ENCODE assay signal across 15 mouse cellular contexts in the genomic region with DNA sequence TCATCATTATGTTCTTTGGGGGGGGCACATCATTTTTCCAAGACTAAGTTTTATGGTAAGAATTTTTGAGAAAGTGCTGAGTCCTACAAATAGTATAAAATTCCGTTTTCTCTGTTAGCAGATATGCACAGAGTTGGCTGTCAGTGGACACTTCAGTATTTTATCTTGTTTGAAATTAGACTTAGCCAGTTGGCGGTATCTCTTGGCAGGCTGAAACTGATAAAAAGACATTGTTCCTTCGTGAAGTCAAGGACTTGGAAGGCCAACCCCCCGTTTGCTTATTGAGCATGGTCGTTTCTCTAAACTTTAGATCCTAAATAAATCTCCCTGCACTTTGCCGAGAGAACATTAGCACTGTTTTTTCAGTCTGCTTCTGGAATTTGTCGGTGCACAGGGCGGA.
A peak's percentile ranks its signal among the peaks of the same experiment; 100 is the strongest.
DNase-seq lines count a peak whose midpoint lies in the region; ATAC-seq lines count a peak whose summit lies in the region.
"Had no signal": no experiment of that assay in that cellular context is flagged by ENCODE, and none has a peak within 500 bp of the region (broad histone marks: within the 10 kb centered on the region; RNA-seq: fewer than 3 reads in every experiment).

No protein-coding gene starts in this region.

- intact Hi-C loops in heart, postnatal 25 days (cut with DNase I), result loop anchor here (5.0 kb wide), 1 partner anchor 539 kb away; no protein-coding TSS in a partner anchor

- no peak for ATAC-seq in heart, embryonic 12.5 days (ENCODE audit: insufficient number of reproducible peaks, low FRiP score)
- no peak for ATAC-seq in liver, embryonic 11.5 days (replicated peaks; ENCODE audit: low FRiP score)
- ATAC-seq in liver, embryonic 12.5 days, result no peak
- ATAC-seq in megakaryocyte progenitor cell, adult 5-6 weeks (replicated peaks; ENCODE audit: poor library complexity), result peak; percentile 20
- no peak for ATAC-seq in CD4-positive, CD25-positive, alpha-beta regulatory T cell, adult 4 months

- no peaks in the 10 kb centered on the region for H3K9me3 ChIP-seq in heart, embryonic 12.5 days (replicated peaks)
- no peaks in the 10 kb centered on the region for H3K9me3 ChIP-seq in liver, embryonic 11.5 days (ENCODE audit: control insufficient read depth, low read length)
- H3K9me3 ChIP-seq in liver, embryonic 12.5 days (replicated peaks), result no peaks in the 10 kb centered on the region
- H3K9me3 ChIP-seq: embryonic facial prominence, embryonic 13.5 days; forebrain, embryonic 12.5 days; hindbrain, embryonic 15.5 days; intestine, embryonic 15.5 days; limb, embryonic 10.5 days had no signal

- WGBS in heart, embryonic 12.5 days, result 10% methylated on average over 8 of the region's 8 CpGs
- WGBS in liver, embryonic 11.5 days, result 25% methylated on average over 8 of the region's 8 CpGs
- 23% methylated on average over 8 of the region's 8 CpGs for WGBS in liver, embryonic 12.5 days (ENCODE audit: insufficient replicate concordance)

- H3K27ac ChIP-seq in heart, embryonic 12.5 days (ENCODE audit: poor library complexity, severe bottlenecking), result peak overlapping the region; percentile 15
- peak overlapping the region; percentile 96 for H3K27ac ChIP-seq in liver, embryonic 11.5 days (ENCODE audit: low read depth, low read length)
- H3K27ac ChIP-seq in liver, embryonic 12.5 days, result peak overlapping the region; percentile 88
- H3K27ac ChIP-seq: embryonic facial prominence, embryonic 13.5 days; forebrain, embryonic 12.5 days; hindbrain, embryonic 15.5 days; intestine, embryonic 15.5 days; limb, embryonic 10.5 days had no signal

- no peaks in the 10 kb centered on the region for H3K36me3 ChIP-seq in heart, embryonic 12.5 days
- H3K36me3 ChIP-seq in liver, embryonic 11.5 days (ENCODE audit: control insufficient read depth, insufficient read depth, low read length), result no peaks in the 10 kb centered on the region
- no peaks in the 10 kb centered on the region for H3K36me3 ChIP-seq in liver, embryonic 12.5 days
- H3K36me3 ChIP-seq: embryonic facial prominence, embryonic 13.5 days; forebrain, embryonic 12.5 days; hindbrain, embryonic 15.5 days; intestine, embryonic 15.5 days; limb, embryonic 10.5 days had no signal

- no peak overlapping the region for H3K9ac ChIP-seq in heart, embryonic 12.5 days
- H3K9ac ChIP-seq in liver, embryonic 11.5 days (ENCODE audit: low read depth, low read length), result no peak overlapping the region
- H3K9ac ChIP-seq in liver, embryonic 12.5 days, result no peak overlapping the region
- H3K9ac ChIP-seq: embryonic facial prominence, embryonic 13.5 days; forebrain, embryonic 12.5 days; hindbrain, embryonic 15.5 days; intestine, embryonic 15.5 days had no signal

- H3K4me3 ChIP-seq in heart, embryonic 12.5 days, result no peak overlapping the region
- no peak overlapping the region for H3K4me3 ChIP-seq in liver, embryonic 11.5 days (ENCODE audit: low read depth, low read length)
- no peak overlapping the region for H3K4me3 ChIP-seq in liver, embryonic 12.5 days
- H3K4me3 ChIP-seq: embryonic facial prominence, embryonic 13.5 days; erythroblast, embryonic 14.5 days; forebrain, embryonic 12.5 days; hindbrain, embryonic 15.5 days; intestine, embryonic 15.5 days; limb, embryonic 10.5 days had no signal

- peak overlapping the region; percentile 12; the same call in 1 of the 2 replicates for H3K4me2 ChIP-seq in heart, embryonic 12.5 days
- H3K4me2 ChIP-seq in liver, embryonic 11.5 days, result peak overlapping the region; percentile 38
- peak overlapping the region; percentile 38 for H3K4me2 ChIP-seq in liver, embryonic 12.5 days
- H3K4me2 ChIP-seq: embryonic facial prominence, embryonic 13.5 days; forebrain, embryonic 12.5 days; hindbrain, embryonic 15.5 days; intestine, embryonic 15.5 days had no signal

- no peak for DNase-seq in heart, postnatal 25 days (ENCODE audit: low spot score)
- DNase-seq in liver, embryonic 11.5 days (ENCODE audit: low spot score), result no peak
- no peak for DNase-seq in liver
- no peak for DNase-seq in cerebellum, adult 9-11 months
- DNase-seq: cerebellum, adult 11-12 months had no signal

- peaks cover 48% of the 10 kb centered on the region for H3K4me1 ChIP-seq in heart, embryonic 12.5 days (replicated peaks)
- peaks cover 34% of the 10 kb centered on the region for H3K4me1 ChIP-seq in liver, embryonic 11.5 days (replicated peaks; ENCODE audit: control insufficient read depth, insufficient read depth, low read length)
- peaks cover 54% of the 10 kb centered on the region for H3K4me1 ChIP-seq in liver, embryonic 12.5 days
- H3K4me1 ChIP-seq: forebrain, embryonic 12.5 days; hindbrain, embryonic 15.5 days had no signal

- H3K27me3 ChIP-seq in heart, embryonic 12.5 days (replicated peaks), result no peaks in the 10 kb centered on the region
- no peaks in the 10 kb centered on the region for H3K27me3 ChIP-seq in liver, embryonic 11.5 days (replicated peaks; ENCODE audit: control insufficient read depth, insufficient read depth, low read length)
- no peaks in the 10 kb centered on the region for H3K27me3 ChIP-seq in liver, embryonic 12.5 days (replicated peaks)
- H3K27me3 ChIP-seq: embryonic facial prominence, embryonic 13.5 days; forebrain, embryonic 12.5 days; hindbrain, embryonic 15.5 days; intestine, embryonic 15.5 days had no signal

Comparison
In these comparisons a context has a peak if more than half of its experiments do, and no peak if none do; other contexts are left out.
1. H3K27ac ChIP-seq: peak in every context shown above with its lines; median percentile 96 in liver, embryonic 11.5 days; 88 in liver, embryonic 12.5 days; 15 in heart, embryonic 12.5 days.